21 mouse cellular contexts compared by ENCODE assay signal in genomic region chr16:93382945-93383344, GRCm38 (mm10).
DNase-seq lines count a peak whose midpoint lies in the region; ATAC-seq and TF ChIP-seq lines count a peak whose summit lies in the region.
"Had no signal": no experiment of that assay in that cellular context is flagged by ENCODE, and none has a peak within 500 bp of the region (broad histone marks: within the 10 kb centered on the region; RNA-seq: fewer than 3 reads in every experiment).

No protein-coding gene starts in this region.

- no peaks in the 10 kb centered on the region for H3K9me3 ChIP-seq in heart, embryonic 12.5 days (replicated peaks)
- H3K9me3 ChIP-seq in heart, embryonic 11.5 days (replicated peaks; ENCODE audit: control insufficient read depth, low read length) = no peaks in the 10 kb centered on the region
- H3K9me3 ChIP-seq in kidney, postnatal 0 days (replicated peaks; ENCODE audit: low read length) = no peaks in the 10 kb centered on the region
- H3K9me3 ChIP-seq in kidney, embryonic 16.5 days (ENCODE audit: low read length) = no peaks in the 10 kb centered on the region
- H3K9me3 ChIP-seq: G1E had no signal

- peaks cover 40% of the 10 kb centered on the region for H3K4me1 ChIP-seq in heart, embryonic 12.5 days (replicated peaks)
- H3K4me1 ChIP-seq in heart, embryonic 11.5 days (ENCODE audit: control insufficient read depth, insufficient read depth, low read length) = peaks cover 22% of the 10 kb centered on the region
- H3K4me1 ChIP-seq in kidney, postnatal 0 days (replicated peaks; ENCODE audit: insufficient read depth, low read length) = no peaks in the 10 kb centered on the region
- H3K4me1 ChIP-seq in kidney, embryonic 16.5 days (ENCODE audit: insufficient read depth, low read length) = no peaks in the 10 kb centered on the region

- peak; percentile 33; the same call in 1 of the 2 replicates for ATAC-seq in heart, embryonic 12.5 days (ENCODE audit: insufficient number of reproducible peaks, low FRiP score)
- ATAC-seq in heart, embryonic 11.5 days (replicated peaks; ENCODE audit: insufficient number of reproducible peaks, low FRiP score, low TSS enrichment) = no peak
- 0 out of 2 replicates have a peak, but pooled peaks have one; percentile 10 for ATAC-seq in kidney, postnatal 0 days (replicated peaks; ENCODE audit: low FRiP score, low read depth)
- ATAC-seq in kidney, embryonic 16.5 days (ENCODE audit: low FRiP score, low TSS enrichment) = no peak
- ATAC-seq: activated CD4-positive, CD25-positive, alpha-beta regulatory T cell, adult 4 months; CD4-positive, CD25-positive, alpha-beta regulatory T cell, adult 4 months; Patski had no signal

- H3K27ac ChIP-seq in heart, embryonic 12.5 days (ENCODE audit: poor library complexity, severe bottlenecking) = no peak overlapping the region
- H3K27ac ChIP-seq in heart, embryonic 11.5 days (ENCODE audit: low read depth, low read length) = no peak overlapping the region
- H3K27ac ChIP-seq in kidney, postnatal 0 days = no peak overlapping the region
- H3K27ac ChIP-seq in kidney, embryonic 16.5 days (ENCODE audit: low read length) = no peak overlapping the region

- no peaks in the 10 kb centered on the region for H3K79me2 ChIP-seq in myocyte (ENCODE audit: control insufficient read depth, insufficient read depth)

- no peak for TF ChIP-seq CTCF in kidney, postnatal 0 days (IDR thresholded peaks at IDR 0.05; ENCODE audit: low read depth)

- H3ac ChIP-seq in myocyte (ENCODE audit: control insufficient read depth, insufficient read length) = no peak overlapping the region

- H3K4me3 ChIP-seq in heart, embryonic 12.5 days = no peak overlapping the region
- no peak overlapping the region for H3K4me3 ChIP-seq in heart, embryonic 11.5 days (ENCODE audit: low read depth, low read length)
- no peak overlapping the region for H3K4me3 ChIP-seq in kidney, postnatal 0 days (replicated peaks; ENCODE audit: low read depth, low read length)
- no peak overlapping the region for H3K4me3 ChIP-seq in kidney, embryonic 16.5 days (ENCODE audit: low read length)
- no peak overlapping the region for H3K4me3 ChIP-seq in myocyte

- 72% methylated on average over 3 of the region's 3 CpGs for WGBS in heart, embryonic 12.5 days
- 82% methylated on average over 3 of the region's 3 CpGs for WGBS in heart, embryonic 11.5 days (ENCODE audit: insufficient replicate concordance)
- 85% methylated on average over 3 of the region's 3 CpGs for WGBS in kidney, postnatal 0 days
- WGBS in kidney, embryonic 16.5 days = 93% methylated on average over 3 of the region's 3 CpGs

- H3K36me3 ChIP-seq in heart, embryonic 12.5 days = no peaks in the 10 kb centered on the region
- H3K36me3 ChIP-seq in heart, embryonic 11.5 days (ENCODE audit: control insufficient read depth, insufficient read depth, low read length) = no peaks in the 10 kb centered on the region
- H3K36me3 ChIP-seq in kidney, postnatal 0 days (ENCODE audit: insufficient read depth, low read length) = no peaks in the 10 kb centered on the region
- no peaks in the 10 kb centered on the region for H3K36me3 ChIP-seq in kidney, embryonic 16.5 days (ENCODE audit: insufficient read depth, low read length)
- H3K36me3 ChIP-seq in myocyte (ENCODE audit: control insufficient read depth, insufficient read depth) = no peaks in the 10 kb centered on the region
- H3K36me3 ChIP-seq: G1E had no signal

- no peak overlapping the region for H3K4me2 ChIP-seq in heart, embryonic 12.5 days
- H3K4me2 ChIP-seq in heart, embryonic 11.5 days = no peak overlapping the region
- no peak overlapping the region for H3K4me2 ChIP-seq in kidney, postnatal 0 days (ENCODE audit: low read length)
- H3K4me2 ChIP-seq in kidney, embryonic 16.5 days (replicated peaks; ENCODE audit: low read depth, low read length) = no peak overlapping the region
- no peak overlapping the region for H3K4me2 ChIP-seq in myocyte (ENCODE audit: low read depth)

- H3K27me3 ChIP-seq in heart, embryonic 12.5 days (replicated peaks) = no peaks in the 10 kb centered on the region
- H3K27me3 ChIP-seq in heart, embryonic 11.5 days (ENCODE audit: control insufficient read depth, insufficient read depth, low read length) = no peaks in the 10 kb centered on the region
- H3K27me3 ChIP-seq in kidney, postnatal 0 days (ENCODE audit: insufficient read depth, low read length) = no peaks in the 10 kb centered on the region
- no peaks in the 10 kb centered on the region for H3K27me3 ChIP-seq in kidney, embryonic 16.5 days (ENCODE audit: insufficient read depth, low read length)
- no peaks in the 10 kb centered on the region for H3K27me3 ChIP-seq in myocyte (ENCODE audit: control insufficient read depth, insufficient read depth, insufficient read length)
- H3K27me3 ChIP-seq: CH12.LX, Patski had no signal

- no peak for TF ChIP-seq POLR2A in myocyte (IDR thresholded peaks at IDR 0.05; ENCODE audit: insufficient read length, low read depth)

- H3K9ac ChIP-seq in heart, embryonic 12.5 days = no peak overlapping the region
- no peak overlapping the region for H3K9ac ChIP-seq in heart, embryonic 11.5 days (ENCODE audit: low read depth, low read length)
- no peak overlapping the region for H3K9ac ChIP-seq in kidney, postnatal 0 days (ENCODE audit: low read depth, low read length)
- H3K9ac ChIP-seq in kidney, embryonic 16.5 days (replicated peaks; ENCODE audit: low read length) = no peak overlapping the region

- DNase-seq in kidney, postnatal 0 days (ENCODE audit: low spot score) = no peak
- DNase-seq in right cerebral cortex, postnatal 25 days = no peak
- DNase-seq: adrenal gland, adult 2 months; adrenal gland, adult 8-10 months; adrenal gland, postnatal 10 days; adrenal gland, postnatal 14 days; adrenal gland, postnatal 25 days; adrenal gland, postnatal 36 days; B cell, adult 2 months; cerebellum, adult 11 months; cerebellum, adult 11-12 months; cerebellum, adult 18-20 months had no signal

TF ChIP-seq in myocyte, 11 proteins besides CTCF, POLR2A, EP300 and RAD21:
- peak in 2 of 3 experiments; percentile 53 to 83 for TF ChIP-seq MYOD1 (IDR thresholded peaks at IDR 0.05; ENCODE audit: control insufficient read depth in 1 of 3, insufficient read length in 2 of 3, low read depth in 2 of 3)
- TF ChIP-seq USF1 (IDR thresholded peaks at IDR 0.05; ENCODE audit: low read depth) = peak; percentile 24
- TF ChIP-seq CEBPB (IDR thresholded peaks at IDR 0.05; ENCODE audit: insufficient read depth, poor library complexity, severe bottlenecking) = no peak
- no peak for TF ChIP-seq MAX (IDR thresholded peaks at IDR 0.05; ENCODE audit: low read depth)
- peak in 1 of 3 experiments; percentile 75 for TF ChIP-seq MYOG (IDR thresholded peaks at IDR 0.05; ENCODE audit: control insufficient read depth in 1 of 3, insufficient read depth in 1 of 3, insufficient read length in 2 of 3, low read depth in 2 of 3)
- TF ChIP-seq TCF3 (IDR thresholded peaks at IDR 0.05; ENCODE audit: insufficient read length, low read depth) = peak; percentile 15
- TF ChIP-seq TCF12 (IDR thresholded peaks at IDR 0.05; ENCODE audit: insufficient read depth, poor library complexity, severe bottlenecking) = no peak
- TF ChIP-seq POLR2AphosphoS2 (IDR thresholded peaks at IDR 0.05; ENCODE audit: insufficient read length, low read depth) = no peak
- no peak for TF ChIP-seq REST (IDR thresholded peaks at IDR 0.05; ENCODE audit: insufficient read depth, insufficient read length)
- no peak for TF ChIP-seq SRF (IDR thresholded peaks at IDR 0.05; ENCODE audit: control insufficient read depth, insufficient read length, low read depth)
- TF ChIP-seq E2F4 (IDR thresholded peaks at IDR 0.05; ENCODE audit: insufficient read depth) = no peak

Comparison
In these comparisons a context has a peak if more than half of its experiments do, and no peak if none do; other contexts are left out.
1. ATAC-seq: peak in heart, embryonic 12.5 days (single experiment) and kidney, postnatal 0 days (single experiment); none in heart, embryonic 11.5 days (single experiment) and kidney, embryonic 16.5 days (single experiment).